ENCODE assay signal across 21 mouse cellular contexts in genomic region chr5:146749857-146750256, GRCm38 (mm10). TPM values are rescaled to one million over a fixed set of nuclear protein-coding genes. Genes with fewer than 3 reads are reported as not detected.
DNase-seq lines count a peak whose midpoint lies in the region; ATAC-seq and TF ChIP-seq lines count a peak whose summit lies in the region.
"Had no signal": no experiment of that assay in that cellular context is flagged by ENCODE, and none has a peak within 500 bp of the region (broad histone marks: within the 10 kb centered on the region; RNA-seq: fewer than 3 reads in every experiment).

No protein-coding gene starts in this region.

- intact Hi-C loops in gastrocnemius, adult 2 months (cut with DNase I), result no loop called here

- DNase-seq in gastrocnemius, adult 2 months, result no peak
- DNase-seq in gastrocnemius, adult 18-20 months (ENCODE audit: low spot score), result no peak
- no peak for DNase-seq in testis, postnatal 14 days (ENCODE audit: low spot score)
- DNase-seq in urinary bladder, postnatal 25 days (ENCODE audit: low spot score), result no peak
- DNase-seq: adrenal gland, postnatal 10 days; embryo, embryonic 11 days; forebrain, postnatal 0 days; kidney, adult 11 months had no signal

- ATAC-seq in megakaryocyte, adult 5-6 weeks (ENCODE audit: poor library complexity, severe bottlenecking), result peak; percentile 52
- ATAC-seq: CD4-positive, CD25-positive, alpha-beta regulatory T cell, adult 4 months; forebrain, embryonic 13.5 days; forebrain, postnatal 0 days; hindbrain, postnatal 0 days; inflammation-experienced regulatory T-cells, adult 6 months had no signal

- no peak for TF ChIP-seq CTCF in gastrocnemius, adult 2 months (IDR thresholded peaks at IDR 0.05)
- TF ChIP-seq CTCF in testis, adult 2 months (IDR thresholded peaks at IDR 0.05; ENCODE audit: control insufficient read depth, insufficient read depth, insufficient replicate concordance, low read depth, low read length), result no peak

- no peaks in the 10 kb centered on the region; the same call in none of the 2 replicates for H3K36me3 ChIP-seq in testis, adult 2 months (ENCODE audit: control insufficient read depth, insufficient read depth, low read length)

- H3K4me1 ChIP-seq in testis, adult 2 months (ENCODE audit: control insufficient read depth, insufficient read depth, low read length), result no peaks in the 10 kb centered on the region
- H3K4me1 ChIP-seq: embryonic facial prominence, embryonic 10.5 days; embryonic facial prominence, embryonic 13.5 days; forebrain, embryonic 13.5 days had no signal

- H3K27me3 ChIP-seq in testis, adult 2 months (ENCODE audit: control insufficient read depth, insufficient read depth, low read length), result no peaks in the 10 kb centered on the region
- H3K27me3 ChIP-seq: embryonic facial prominence, embryonic 13.5 days; forebrain, embryonic 13.5 days; heart, embryonic 12.5 days; heart, embryonic 15.5 days; Patski had no signal

- H3K4me3 ChIP-seq in gastrocnemius, adult 2 months, result no peak overlapping the region
- no peak overlapping the region for H3K4me3 ChIP-seq in testis, adult 2 months (ENCODE audit: control insufficient read depth, low read depth, low read length)
- H3K4me3 ChIP-seq: embryonic facial prominence, embryonic 10.5 days; embryonic facial prominence, embryonic 13.5 days; erythroblast, embryonic 14.5 days; forebrain, embryonic 13.5 days; heart, embryonic 12.5 days; heart, embryonic 15.5 days had no signal

- H3K27ac ChIP-seq in gastrocnemius, adult 2 months, result peak overlapping the region; percentile 46
- peak overlapping the region; percentile 36 for H3K27ac ChIP-seq in testis, adult 2 months (ENCODE audit: control insufficient read depth, insufficient read depth, low read depth, low read length)
- H3K27ac ChIP-seq: embryonic facial prominence, embryonic 10.5 days; embryonic facial prominence, embryonic 13.5 days; forebrain, embryonic 13.5 days; heart, embryonic 15.5 days; hindbrain, embryonic 14.5 days; hindbrain, postnatal 0 days had no signal

- TF ChIP-seq POLR2A in testis, adult 2 months (IDR thresholded peaks at IDR 0.05; ENCODE audit: control insufficient read depth, low read depth, low read length), result no peak

RNA-seq across cellular contexts. Expression of gene Usp12, which starts 44.9 kb away (rescaled TPM):
- 10 to 100 TPM; 15.4 to 22.4 TPM for total RNA-seq in gastrocnemius, adult 2 months (2021)
- 10 to 100 TPM; 16.4 to 17.9 TPM for total RNA-seq in gastrocnemius, adult 18-20 months (2021)
- polyA plus RNA-seq in testis, adult 2 months (2012; rRNA removed), result 23.7 and 27.7 TPM in 2 replicates
- 36.8 and 41.3 TPM in 2 replicates for total RNA-seq in megakaryocyte, adult 5-6 weeks (2015)
- total RNA-seq in megakaryocyte, adult 5-6 weeks (2017), result 50.9 and 55.8 TPM in 2 replicates
